Mouse (Mus musculus) heart, embryonic 12.5 days (tissue): Measurements from ENCODE around the gene Plcb1. TPM values are rescaled to one million over a fixed set of nuclear protein-coding genes. Genes with fewer than 3 reads are reported as not detected.
"Not testable (repeated sequence)": the region's sequence is repeated elsewhere in the genome, so short reads cannot be mapped to it uniquely, and the experiment has no call there.

Source experiments
- ATAC-seq: fragments of 200-750 bp; cut with Nextera tagmentation; 2 replicates; pipeline ENCODE4 v1.8.0; 2017; ENCODE audit warnings: moderate TSS enrichment, moderate library complexity; ENCODE audit not compliant: insufficient number of reproducible peaks, low FRiP score
- H3K27ac ChIP-seq: fragments of 300-500 bp; sonication (generic); 2 replicates; pipeline ENCODE4 v1.5.1; 2016; ENCODE audit warnings: mild to moderate bottlenecking, moderate library complexity; ENCODE audit not compliant: poor library complexity, severe bottlenecking
- H3K27me3 ChIP-seq: fragments of 300-500 bp; sonication (generic); replicated peaks from 2 replicates; pipeline ENCODE4 v1.6.1; 2016; ENCODE audit warnings: mild to moderate bottlenecking, moderate library complexity
- H3K36me3 ChIP-seq: fragments of 300-500 bp; sonication (generic); 2 replicates; pipeline ENCODE4 v1.6.1; 2016; ENCODE audit warnings: mild to moderate bottlenecking, moderate library complexity
- H3K4me1 ChIP-seq: fragments of 300-500 bp; sonication (generic); replicated peaks from 2 replicates; pipeline ENCODE4 v1.6.1; 2016; ENCODE audit warnings: mild to moderate bottlenecking
- H3K4me2 ChIP-seq: fragments of 300-500 bp; sonication (generic); 2 replicates; pipeline ENCODE4 v1.6.1; 2016; ENCODE audit warnings: mild to moderate bottlenecking, moderate library complexity
- H3K4me3 ChIP-seq: fragments of 300-500 bp; sonication (generic); 2 replicates; pipeline ENCODE4 v1.5.1; 2016; ENCODE audit warnings: mild to moderate bottlenecking
- H3K9ac ChIP-seq: fragments of 300-500 bp; sonication (generic); 2 replicates; pipeline ENCODE4 v1.6.1; 2016; ENCODE audit warnings: mild to moderate bottlenecking, moderate library complexity
- H3K9me3 ChIP-seq: fragments of 300-500 bp; sonication (generic); replicated peaks from 2 replicates; pipeline ENCODE4 v1.6.1; 2016; ENCODE audit warnings: mild to moderate bottlenecking, moderate library complexity
- whole genome bisulfite sequencing: fragments of 180-500 bp; shearing (Covaris S2); methylation state at CpG from one replicate; pipeline ENCODE4 v1.1.7; 2016; 5-methylcytosine and 5-hydroxymethylcytosine counted together
- polyA plus RNA-seq: library from polyadenylated mRNA; unstranded; fragments of >200 nt; fragmentation: Nextera tagmentation; extraction: Ambion mirVana; gene quantifications from 2 replicates; pipeline ENCODE4 v1.2.1, GENCODE M21; 2016

Gene Plcb1
- polyA plus RNA-seq, 1 experiment from 2014 or later, result 6.1 TPM

GRCm38 (mm10) chr2:135323276-135323954 is 537.5 kb downstream of the Plcb1 start:
- WGBS, result 85% methylated on average over 7 of the region's 7 CpGs
- Histone ChIP-seq H3K4me3 (no peak overlapping the region), H3K4me1 (no peaks in the 10 kb centered on the region), H3K4me2 (no peak overlapping the region), H3K27ac (no peak overlapping the region), H3K9ac (no peak overlapping the region), H3K9me3 (no peaks in the 10 kb centered on the region), H3K27me3 (no peaks in the 10 kb centered on the region), H3K36me3 (no peaks in the 10 kb centered on the region)
- no peak for ATAC-seq

- no peak for ATAC-seq
Observed at GRCm38 (mm10) chr2:135323955-135324302, 538.1 kb downstream of the Plcb1 start.

GRCm38 (mm10) chr2:135328756-135329155 is 542.9 kb downstream of the Plcb1 start:
- no peak overlapping the region for H3K4me2 ChIP-seq
- no peaks in the 10 kb centered on the region for H3K27me3 ChIP-seq
- H3K27ac ChIP-seq, result no peak overlapping the region
- 3% methylated on average over 2 of the region's 2 CpGs for WGBS
- no peaks in the 10 kb centered on the region for H3K4me1 ChIP-seq
- no peaks in the 10 kb centered on the region for H3K9me3 ChIP-seq
- no peak for ATAC-seq
- no peak overlapping the region for H3K4me3 ChIP-seq
- H3K36me3 ChIP-seq, result no peaks in the 10 kb centered on the region
- no peak overlapping the region for H3K9ac ChIP-seq

More at GRCm38 (mm10) chr2:135323955-135324302, 538.1 kb downstream of the Plcb1 start:
- Histone ChIP-seq H3K27me3 (no peaks in the 10 kb centered on the region), H3K27ac (no peak overlapping the region), H3K4me1 (no peaks in the 10 kb centered on the region), H3K4me2 (no peak overlapping the region), H3K4me3 (no peak overlapping the region), H3K9ac (no peak overlapping the region), H3K9me3 (no peaks in the 10 kb centered on the region), H3K36me3 (no peaks in the 10 kb centered on the region)
- 51% methylated on average over 4 of the region's 4 CpGs for WGBS

- no peak for ATAC-seq
- Histone ChIP-seq H3K4me1 (no peaks in the 10 kb centered on the region), H3K27ac (no peak overlapping the region), H3K9me3 (no peaks in the 10 kb centered on the region), H3K36me3 (no peaks in the 10 kb centered on the region), H3K27me3 (no peaks in the 10 kb centered on the region), H3K9ac (no peak overlapping the region), H3K4me3 (peak overlapping the region; percentile 21; the same call in 1 of the 2 replicates), H3K4me2 (peak overlapping the region; percentile 65)
- WGBS, result 10% methylated on average over 14 of the region's 14 CpGs
Observed at GRCm38 (mm10) chr2:135329782-135330545, 544.1 kb downstream of the Plcb1 start.

- ATAC-seq, result no peak
- Histone ChIP-seq H3K4me2 (no peak overlapping the region), H3K4me3 (no peak overlapping the region), H3K9me3 (no peaks in the 10 kb centered on the region), H3K36me3 (no peaks in the 10 kb centered on the region), H3K27ac (no peak overlapping the region), H3K9ac (no peak overlapping the region), H3K4me1 (no peaks in the 10 kb centered on the region), H3K27me3 (no peaks in the 10 kb centered on the region)
- WGBS, result 77% methylated on average over 1 of the region's 1 CpGs
Observed at GRCm38 (mm10) chr2:135331868-135332267, 546.0 kb downstream of the Plcb1 start.

- Histone ChIP-seq H3K27ac (no peak overlapping the region), H3K9ac (no peak overlapping the region), H3K9me3 (no peaks in the 10 kb centered on the region), H3K27me3 (no peaks in the 10 kb centered on the region), H3K4me1 (0 out of 2 replicates have a peak, but pooled peaks cover 3% of the 10 kb centered on the region), H3K4me3 (no peak overlapping the region), H3K4me2 (no peak overlapping the region), H3K36me3 (no peaks in the 10 kb centered on the region)
- 24% methylated on average over 1 of the region's 1 CpGs for WGBS
- ATAC-seq, result no peak
Observed at GRCm38 (mm10) chr2:135356311-135356710, 570.4 kb downstream of the Plcb1 start.

- Histone ChIP-seq H3K9me3 (no peaks in the 10 kb centered on the region), H3K27me3 (no peaks in the 10 kb centered on the region), H3K4me3 (no peak overlapping the region), H3K27ac (no peak overlapping the region), H3K36me3 (no peaks in the 10 kb centered on the region), H3K9ac (no peak overlapping the region), H3K4me1 (peaks cover 12% of the 10 kb centered on the region), H3K4me2 (no peak overlapping the region)
- WGBS, result 12% methylated on average over 1 of the region's 1 CpGs
- ATAC-seq, result no peak
Observed at GRCm38 (mm10) chr2:135361798-135362197, 575.9 kb downstream of the Plcb1 start.

- ATAC-seq, result no peak
- H3K9me3 ChIP-seq, result no peaks in the 10 kb centered on the region
- H3K4me3 ChIP-seq, result no peak overlapping the region
- H3K4me2 ChIP-seq, result no peak overlapping the region
- no peak overlapping the region for H3K27ac ChIP-seq
- H3K4me1 ChIP-seq, result peaks cover 9% of the 10 kb centered on the region
- no peaks in the 10 kb centered on the region for H3K27me3 ChIP-seq
- 76% methylated on average over 5 of the region's 5 CpGs for WGBS
- H3K36me3 ChIP-seq, result no peaks in the 10 kb centered on the region
- no peak overlapping the region for H3K9ac ChIP-seq
Observed at GRCm38 (mm10) chr2:135362948-135363347, 577.1 kb downstream of the Plcb1 start.

GRCm38 (mm10) chr2:135370259-135370835 is 584.5 kb downstream of the Plcb1 start:
- H3K4me3 ChIP-seq, result no peak overlapping the region

GRCm38 (mm10) chr2:135380796-135381195 is 594.9 kb downstream of the Plcb1 start:
- not testable (repeated sequence) for H3K4me2 ChIP-seq, H3K36me3 ChIP-seq, ATAC-seq, H3K4me1 ChIP-seq, H3K9me3 ChIP-seq, H3K27me3 ChIP-seq, H3K9ac ChIP-seq, H3K4me3 ChIP-seq, H3K27ac ChIP-seq
- WGBS, result 33% methylated on average over 7 of the region's 7 CpGs

More at GRCm38 (mm10) chr2:135370259-135370835, 584.5 kb downstream of the Plcb1 start:
- Histone ChIP-seq H3K36me3 (no peaks in the 10 kb centered on the region), H3K9me3 (no peaks in the 10 kb centered on the region), H3K27ac (no peak overlapping the region), H3K4me2 (no peak overlapping the region), H3K9ac (no peak overlapping the region), H3K4me1 (peaks cover 8% of the 10 kb centered on the region), H3K27me3 (no peaks in the 10 kb centered on the region)
- WGBS, result 72% methylated on average over 10 of the region's 10 CpGs
- ATAC-seq, result no peak

GRCm38 (mm10) chr2:135381396-135381795 is 595.5 kb downstream of the Plcb1 start:
- WGBS, result 75% methylated on average over 1 of the region's 1 CpGs
- H3K27ac ChIP-seq, result no peak overlapping the region
- no peak overlapping the region for H3K9ac ChIP-seq
- ATAC-seq, result no peak
- H3K4me2 ChIP-seq, result no peak overlapping the region
- H3K4me3 ChIP-seq, result no peak overlapping the region
- H3K36me3 ChIP-seq, result no peaks in the 10 kb centered on the region
- H3K9me3 ChIP-seq, result no peaks in the 10 kb centered on the region
- H3K4me1 ChIP-seq, result no peaks in the 10 kb centered on the region
- H3K27me3 ChIP-seq, result no peaks in the 10 kb centered on the region
